ENCODE assay signal across 13 mouse cellular contexts in genomic region chr17:13353249-13353648, GRCm38 (mm10). TPM values are rescaled to one million over a fixed set of nuclear protein-coding genes. Genes with fewer than 3 reads are reported as not detected.
"Had no signal": no experiment of that assay in that cellular context is flagged by ENCODE, and none has a peak within 500 bp of the region (broad histone marks: within the 10 kb centered on the region; RNA-seq: fewer than 3 reads in every experiment).

No protein-coding gene starts in this region.

RNA-seq across cellular contexts. Expression of gene Tcp10c, which starts 1.1 kb away (rescaled TPM):
- polyA plus RNA-seq: liver, embryonic 16.5 days; lung, adult 2 months; lung, embryonic 15.5 days; midbrain, embryonic 10.5 days; midbrain, embryonic 12.5 days; midbrain, embryonic 14.5 days; midbrain, embryonic 16.5 days; myocyte; neural tube, embryonic 12.5 days; neural tube, embryonic 14.5 days; spleen, adult 2 months; stomach, embryonic 15.5 days; thymus, postnatal 0 days had no signal
